Mouse (Mus musculus) kidney, postnatal 36 days (tissue): ENCODE measurements around the gene Nelfb.

Experiments used
- DNase-seq, 2 experiments: peaks; one replicate each; pipeline ENCODE4 v3.0.0; 2021 to 2022; ENCODE audit warnings: mixed read lengths in 2 of 2

Gene Nelfb

GRCm38 (mm10) chr2:25174866-25175689 is 36.2 kb downstream of the Nelfb start:
- DNase-seq = peak; percentile 88 to 89

GRCm38 (mm10) chr2:25173821-25174220 is 37.5 kb downstream of the Nelfb start:
- no peak for DNase-seq

GRCm38 (mm10) chr2:25172629-25173028 is 38.7 kb downstream of the Nelfb start:
- DNase-seq = no peak

- DNase-seq = no peak
These were observed 39.5 kb downstream of the Nelfb start for GRCm38 (mm10) chr2:25171769-25172153.

GRCm38 (mm10) chr2:25171101-25171768 is 40.1 kb downstream of the Nelfb start:
- DNase-seq = no peak

GRCm38 (mm10) chr2:25170326-25171100 is 40.8 kb downstream of the Nelfb start:
- no peak for DNase-seq

GRCm38 (mm10) chr2:25169778-25170177 is 41.5 kb downstream of the Nelfb start:
- no peak for DNase-seq

GRCm38 (mm10) chr2:25168665-25168978 is 42.7 kb downstream of the Nelfb start:
- no peak for DNase-seq

- peak; percentile 67 to 89 for DNase-seq
These were observed 43.2 kb downstream of the Nelfb start for GRCm38 (mm10) chr2:25167919-25168664.

GRCm38 (mm10) chr2:25167481-25167880 is 43.8 kb downstream of the Nelfb start:
- DNase-seq = no peak

- peak; percentile 73 to 81 for DNase-seq
These were observed 53.6 kb downstream of the Nelfb start for GRCm38 (mm10) chr2:25157655-25158054.

GRCm38 (mm10) chr2:25156990-25157389 is 54.3 kb downstream of the Nelfb start:
- no peak for DNase-seq

- DNase-seq = no peak
These were observed 55.1 kb downstream of the Nelfb start for GRCm38 (mm10) chr2:25156177-25156576.

GRCm38 (mm10) chr2:25151280-25151956 is 59.9 kb downstream of the Nelfb start:
- DNase-seq = no peak
